Mouse (Mus musculus) 3134 (cell line): Measurements from ENCODE around the gene Cyfip2.

Source experiments
- DNase-seq: peaks from one replicate; pipeline ENCODE4 v3.0.0-alpha.2; 2011; ENCODE audit warnings: low spot score; ENCODE audit not compliant: insufficient read length; ENCODE audit errors: extremely low read depth

Gene Cyfip2

GRCm38 (mm10) chr11:46241985-46242384, 70.7 kb downstream of the Cyfip2 start:
- DNase-seq: no peak

- no peak for DNase-seq
These were observed 71.4 kb downstream of the Cyfip2 start for GRCm38 (mm10) chr11:46241150-46241673.

GRCm38 (mm10) chr11:46236976-46237375, 75.7 kb downstream of the Cyfip2 start:
- no peak for DNase-seq

- DNase-seq: no peak
These were observed 77.3 kb downstream of the Cyfip2 start, which contains the start of gene Fndc9 for GRCm38 (mm10) chr11:46235334-46235733. Gene Fndc9 (plus strand): TSS chr11:46235531.

- DNase-seq: no peak
These were observed 78.7 kb downstream of the Cyfip2 start for GRCm38 (mm10) chr11:46233966-46234365.

GRCm38 (mm10) chr11:46232803-46233202, 79.9 kb downstream of the Cyfip2 start:
- DNase-seq: no peak

- DNase-seq: no peak
These were observed 82.5 kb downstream of the Cyfip2 start for GRCm38 (mm10) chr11:46230184-46230583.

- no peak for DNase-seq
These were observed 87.3 kb downstream of the Cyfip2 start for GRCm38 (mm10) chr11:46225345-46225744.

GRCm38 (mm10) chr11:46223575-46223974, 89.1 kb downstream of the Cyfip2 start:
- DNase-seq: no peak

GRCm38 (mm10) chr11:46220211-46220610, 92.4 kb downstream of the Cyfip2 start:
- no peak for DNase-seq

- no peak for DNase-seq
These were observed 93.3 kb downstream of the Cyfip2 start for GRCm38 (mm10) chr11:46219380-46219779.

- DNase-seq: no peak
These were observed 94.1 kb downstream of the Cyfip2 start for GRCm38 (mm10) chr11:46218584-46218983.

GRCm38 (mm10) chr11:46217686-46218085, 95.0 kb downstream of the Cyfip2 start:
- DNase-seq: no peak

GRCm38 (mm10) chr11:46216669-46217068, 96.0 kb downstream of the Cyfip2 start:
- no peak for DNase-seq

- DNase-seq: no peak
These were observed 97.3 kb downstream of the Cyfip2 start for GRCm38 (mm10) chr11:46215354-46215753.

- no peak for DNase-seq
These were observed 98.1 kb downstream of the Cyfip2 start for GRCm38 (mm10) chr11:46214368-46215230.

GRCm38 (mm10) chr11:46213844-46214243, 98.8 kb downstream of the Cyfip2 start:
- DNase-seq: no peak

- no peak for DNase-seq
These were observed 100.8 kb downstream of the Cyfip2 start for GRCm38 (mm10) chr11:46211858-46212257.

- no peak for DNase-seq
These were observed 102.8 kb downstream of the Cyfip2 start for GRCm38 (mm10) chr11:46209884-46210283.

- DNase-seq: no peak
These were observed 106.8 kb downstream of the Cyfip2 start for GRCm38 (mm10) chr11:46205639-46206409.

- no peak for DNase-seq
These were observed 107.8 kb downstream of the Cyfip2 start for GRCm38 (mm10) chr11:46204841-46205240.

- DNase-seq: no peak
These were observed 110.1 kb downstream of the Cyfip2 start for GRCm38 (mm10) chr11:46202547-46202887.
